Mouse (Mus musculus) kidney, postnatal 0 days (tissue): ENCODE results near the gene Gas6. TPM values are rescaled to one million over a fixed set of nuclear protein-coding genes. Genes with fewer than 3 reads are reported as not detected.

Experiments
- ATAC-seq: fragments of 200-750 bp; cut with Nextera tagmentation; replicated peaks from 2 replicates; pipeline ENCODE4 v1.8.0; 2017; ENCODE audit warnings: low read depth, moderate number of reproducible peaks, moderate TSS enrichment, moderate library complexity; ENCODE audit not compliant: low FRiP score
- DNase-seq: peaks from one replicate; pipeline ENCODE4 v3.0.0-alpha.2; 2016; ENCODE audit warnings: low spot score
- H3K27ac ChIP-seq: fragments of 300-500 bp; sonication (generic); 2 replicates; pipeline ENCODE4 v1.5.1; 2014; ENCODE audit warnings: mild to moderate bottlenecking
- H3K27me3 ChIP-seq: fragments of 300-500 bp; sonication (generic); 2 replicates; pipeline ENCODE4 v1.6.1; 2014; ENCODE audit warnings: low read length, mixed read lengths; ENCODE audit not compliant: insufficient read depth
- H3K36me3 ChIP-seq: fragments of 300-500 bp; sonication (generic); 2 replicates; pipeline ENCODE4 v1.6.1; 2014; ENCODE audit warnings: low read length, mixed read lengths; ENCODE audit not compliant: insufficient read depth
- H3K4me1 ChIP-seq: fragments of 300-500 bp; sonication (generic); replicated peaks from 2 replicates; pipeline ENCODE4 v1.6.1; 2014; ENCODE audit warnings: antibody characterized with exemption, low read length, mixed read lengths; ENCODE audit not compliant: insufficient read depth
- H3K4me2 ChIP-seq: fragments of 300-500 bp; sonication (generic); 2 replicates; pipeline ENCODE4 v1.6.1; 2014; ENCODE audit warnings: mild to moderate bottlenecking, low read length, moderate library complexity, mixed read lengths
- H3K4me3 ChIP-seq: fragments of 300-500 bp; sonication (generic); replicated peaks from 2 replicates; pipeline ENCODE4 v1.5.1; 2014; ENCODE audit warnings: low read depth, low read length
- H3K9ac ChIP-seq: fragments of 300-500 bp; sonication (generic); 2 replicates; pipeline ENCODE4 v1.6.1; 2014; ENCODE audit warnings: low read depth, low read length
- H3K9me3 ChIP-seq: fragments of 300-500 bp; sonication (generic); replicated peaks from 2 replicates; pipeline ENCODE4 v1.6.1; 2016; ENCODE audit warnings: low read length, inconsistent platforms, mixed read lengths
- CTCF ChIP-seq: IDR thresholded peaks from 2 replicates; pipeline ENCODE4 v1.5.1; 2016; ENCODE audit warnings: antibody characterized with exemption, low read depth, mild to moderate bottlenecking, moderate library complexity
- WGBS: fragments of 180-500 bp; shearing (Covaris S2); extraction: QIAGEN DNeasy Blood & Tissue Kit; methylation state at CpG from one replicate; pipeline ENCODE4 v1.1.7; 2014; 5-methylcytosine and 5-hydroxymethylcytosine counted together
- polyA plus RNA-seq: library from polyadenylated mRNA; unstranded; fragments of >200 nt; fragmentation: Nextera tagmentation; extraction: Ambion mirVana; gene quantifications from 2 replicates; pipeline ENCODE4 v1.2.1, GENCODE M21; 2015

Gas6 gene
- polyA plus RNA-seq, 1 experiment from 2014 or later: 153 TPM

- Histone ChIP-seq H3K27ac (no peak overlapping the region), H3K4me2 (no peak overlapping the region), H3K36me3 (no peaks in the 10 kb centered on the region), H3K4me1 (no peaks in the 10 kb centered on the region), H3K4me3 (no peak overlapping the region), H3K27me3 (no peaks in the 10 kb centered on the region), H3K9me3 (no peaks in the 10 kb centered on the region), H3K9ac (no peak overlapping the region)
- DNase-seq: no peak
- no peak for ATAC-seq
- no peak for TF ChIP-seq CTCF
- 86% methylated on average over 6 of the region's 6 CpGs for WGBS
Measured at GRCm38 (mm10) chr8:13446456-13446855, 47.8 kb downstream of the Gas6 start.

DNA sequence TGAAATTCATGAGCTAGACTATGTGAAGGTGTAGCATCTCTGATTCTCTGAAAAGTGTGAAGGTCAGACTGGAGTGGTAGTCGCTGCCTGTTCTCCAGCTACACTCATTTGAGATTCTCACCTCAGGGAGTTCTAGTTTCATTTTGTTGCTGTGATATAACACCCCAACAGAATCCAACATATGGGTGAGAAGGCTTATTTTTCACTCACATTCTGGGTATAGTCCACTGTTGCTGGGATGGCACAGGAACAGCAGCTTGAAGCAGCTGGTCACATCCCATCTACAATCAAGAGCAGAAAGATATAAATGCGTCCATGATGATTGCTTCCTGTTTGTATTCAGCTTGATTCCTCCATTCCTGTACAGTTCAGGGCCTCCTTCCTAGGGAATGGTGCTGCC lies 52.1 kb downstream of the Gas6 start:
- 93% methylated on average over 2 of the region's 2 CpGs for WGBS
- H3K36me3 ChIP-seq: no peaks in the 10 kb centered on the region
- no peak for TF ChIP-seq CTCF
- ATAC-seq (no peak), DNase-seq (no peak)
- H3K27me3 ChIP-seq: no peaks in the 10 kb centered on the region
- H3K9me3 ChIP-seq: no peaks in the 10 kb centered on the region
- H3K27ac ChIP-seq: no peak overlapping the region
- no peaks in the 10 kb centered on the region for H3K4me1 ChIP-seq
- no peak overlapping the region for H3K4me2 ChIP-seq
- H3K4me3 ChIP-seq: no peak overlapping the region
- H3K9ac ChIP-seq: no peak overlapping the region

GRCm38 (mm10) chr8:13437531-13437930 lies 56.8 kb downstream of the Gas6 start:
- no peak overlapping the region for H3K4me3 ChIP-seq
- 80% methylated on average over 2 of the region's 2 CpGs for WGBS
- ATAC-seq: no peak

DNA sequence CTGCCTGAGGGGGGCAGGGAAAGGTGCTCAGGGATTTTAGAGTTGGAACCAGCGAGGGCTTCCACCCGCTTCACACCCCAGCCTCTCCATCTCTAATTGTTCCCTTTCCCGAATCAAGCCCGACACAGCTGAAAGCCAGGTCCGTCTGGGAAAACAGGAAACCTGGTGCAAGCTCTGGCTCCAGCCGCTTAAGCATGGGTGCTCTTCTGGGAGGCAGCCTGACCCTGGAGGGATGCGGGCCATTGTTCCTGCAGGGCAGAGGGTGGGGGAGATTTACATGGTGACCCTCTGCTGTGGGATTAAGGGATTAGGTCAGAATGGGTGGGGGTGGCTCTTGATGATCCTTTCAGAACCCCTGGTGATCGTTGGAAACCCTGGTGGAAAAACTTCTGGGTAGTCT lies 58.2 kb downstream of the Gas6 start:
- ATAC-seq (no peak), DNase-seq (no peak)
- 0 out of 2 replicates have a peak, but pooled peaks cover 3% of the 10 kb centered on the region for H3K27me3 ChIP-seq
- H3K9me3 ChIP-seq: no peaks in the 10 kb centered on the region
- no peak overlapping the region for H3K4me3 ChIP-seq
- peak overlapping the region; percentile 47; the same call in 1 of the 2 replicates for H3K4me2 ChIP-seq
- H3K4me1 ChIP-seq: 0 out of 2 replicates have a peak, but pooled peaks cover 3% of the 10 kb centered on the region
- no peak overlapping the region for H3K9ac ChIP-seq
- WGBS: 10% methylated on average over 8 of the region's 8 CpGs
- no peaks in the 10 kb centered on the region for H3K36me3 ChIP-seq
- no peak for TF ChIP-seq CTCF
- H3K27ac ChIP-seq: no peak overlapping the region

More at GRCm38 (mm10) chr8:13437531-13437930, 56.8 kb downstream of the Gas6 start:
- no peak for TF ChIP-seq CTCF
- H3K36me3 ChIP-seq: no peaks in the 10 kb centered on the region
- H3K4me2 ChIP-seq: no peak overlapping the region
- H3K4me1 ChIP-seq: 0 out of 2 replicates have a peak, but pooled peaks cover 3% of the 10 kb centered on the region
- H3K27ac ChIP-seq: no peak overlapping the region
- 0 out of 2 replicates have a peak, but pooled peaks cover 3% of the 10 kb centered on the region for H3K27me3 ChIP-seq
- H3K9me3 ChIP-seq: no peaks in the 10 kb centered on the region
- no peak overlapping the region for H3K9ac ChIP-seq
- no peak for DNase-seq

DNA sequence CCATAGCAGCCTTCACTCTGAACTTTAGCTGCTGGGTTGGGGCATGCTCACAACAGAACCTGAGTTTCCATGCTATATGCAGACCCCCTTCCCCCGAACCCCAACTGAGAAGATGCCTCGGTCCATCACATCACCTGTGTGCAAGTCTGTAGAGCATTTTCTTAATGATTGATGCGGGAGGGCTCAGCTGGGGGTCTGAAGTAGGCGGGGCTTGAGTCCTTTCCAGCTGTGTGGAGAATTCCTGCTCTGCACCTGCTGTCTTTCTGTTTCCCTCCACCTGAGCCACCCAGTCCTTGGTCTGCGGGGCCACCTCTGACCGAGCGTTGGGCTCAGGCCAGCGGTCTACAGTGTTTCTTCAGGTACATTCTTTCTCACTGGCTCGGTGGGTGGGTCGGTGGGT lies 59.4 kb downstream of the Gas6 start, which contains the start of gene Tmem255b:
TSS of gene Tmem255b (plus strand) at position 301 of the 400 bp plus-strand sequence.
- TF ChIP-seq CTCF: no peak
- Histone ChIP-seq H3K27ac (no peak within 1 kb of the TSS), H3K4me1 (0 out of 2 replicates have a peak, but pooled peaks cover 3% of the 10 kb centered on the region), H3K4me2 (peak within 1 kb of the TSS; percentile 47), H3K27me3 (0 out of 2 replicates have a peak, but pooled peaks cover 3% of the 10 kb centered on the region), H3K9me3 (no peaks in the 10 kb centered on the region), H3K36me3 (no peaks in the 10 kb centered on the region), H3K9ac (no peak within 1 kb of the TSS), H3K4me3 (0 out of 2 replicates have a peak within 1 kb of the TSS, but pooled peaks have one; percentile 7)
- WGBS: 21% methylated on average over 10 of the region's 10 CpGs
- DNase-seq (no peak), ATAC-seq (no peak)

DNA sequence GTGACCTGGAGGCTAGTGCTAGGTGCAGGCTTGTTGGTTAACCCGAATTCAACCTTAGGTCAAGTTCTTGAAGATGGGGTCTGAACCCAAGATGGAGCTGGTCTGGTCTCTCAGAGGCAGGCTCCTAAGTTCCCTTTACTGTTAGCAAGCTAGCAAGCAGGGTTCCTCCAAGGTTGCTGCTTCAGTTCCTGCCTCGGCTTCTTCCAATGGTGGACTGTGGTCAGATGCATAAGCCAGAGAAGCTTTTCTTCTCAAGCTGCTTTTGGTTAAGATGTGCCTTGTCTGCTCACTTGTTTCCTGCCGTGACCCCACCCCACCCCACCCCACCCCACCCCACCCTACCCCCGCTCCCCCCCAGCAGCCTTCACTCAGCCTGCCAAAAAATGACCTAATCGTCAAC lies 61.2 kb downstream of the Gas6 start:
- no peaks in the 10 kb centered on the region for H3K9me3 ChIP-seq
- H3K36me3 ChIP-seq: no peaks in the 10 kb centered on the region
- no peak overlapping the region for H3K9ac ChIP-seq
- H3K4me1 ChIP-seq: 0 out of 2 replicates have a peak, but pooled peaks cover 3% of the 10 kb centered on the region
- no peak overlapping the region for H3K4me3 ChIP-seq
- TF ChIP-seq CTCF: no peak
- ATAC-seq: no peak
- WGBS: 69% methylated on average over 5 of the region's 5 CpGs
- no peak overlapping the region for H3K27ac ChIP-seq
- no peak for DNase-seq
- H3K27me3 ChIP-seq: 0 out of 2 replicates have a peak, but pooled peaks cover 3% of the 10 kb centered on the region
- no peak overlapping the region for H3K4me2 ChIP-seq

GRCm38 (mm10) chr8:13430866-13431265 lies 63.4 kb downstream of the Gas6 start:
- Histone ChIP-seq H3K36me3 (no peaks in the 10 kb centered on the region), H3K27me3 (no peaks in the 10 kb centered on the region), H3K27ac (no peak overlapping the region), H3K9ac (no peak overlapping the region), H3K4me1 (0 out of 2 replicates have a peak, but pooled peaks cover 3% of the 10 kb centered on the region), H3K9me3 (no peaks in the 10 kb centered on the region), H3K4me3 (no peak overlapping the region), H3K4me2 (no peak overlapping the region)
- no peak for TF ChIP-seq CTCF
- DNase-seq (no peak), ATAC-seq (no peak)
